Mouse (Mus musculus) spleen, postnatal 14 days (tissue): Measurements from ENCODE around the gene Rangap1.
A peak's percentile ranks its signal among the peaks of the same experiment; 100 is the strongest.
"Not testable (repeated sequence)": the region's sequence is repeated elsewhere in the genome, so short reads cannot be mapped to it uniquely, and the experiment has no call there.

ENCODE experiments used
- DNase-seq, 2 experiments: peaks; one replicate each; pipeline ENCODE4 v3.0.0; 2021 to 2022; ENCODE audit warnings: low spot score in 2 of 2

The Rangap1 gene

DNA sequence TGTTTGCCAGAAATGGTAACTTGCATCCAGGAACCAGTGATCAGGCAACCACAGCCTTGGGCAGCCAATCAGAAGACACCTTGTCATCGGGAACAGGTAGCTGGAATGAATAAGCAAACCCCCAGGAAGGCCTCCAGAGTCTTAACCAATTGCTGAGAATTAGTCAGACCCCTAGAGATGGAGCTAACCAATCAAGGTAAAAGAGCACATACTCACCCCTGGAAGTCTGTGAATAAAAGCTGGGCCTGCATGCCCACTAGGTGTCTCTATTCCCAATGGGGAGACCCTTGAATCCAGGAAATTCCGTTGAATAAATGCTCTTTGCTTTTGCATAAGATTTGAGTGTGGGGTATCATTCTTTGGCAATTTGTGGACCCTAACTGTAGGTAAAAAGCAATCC is 5.4 kb downstream of the Rangap1 start:
- no peak for DNase-seq

DNA sequence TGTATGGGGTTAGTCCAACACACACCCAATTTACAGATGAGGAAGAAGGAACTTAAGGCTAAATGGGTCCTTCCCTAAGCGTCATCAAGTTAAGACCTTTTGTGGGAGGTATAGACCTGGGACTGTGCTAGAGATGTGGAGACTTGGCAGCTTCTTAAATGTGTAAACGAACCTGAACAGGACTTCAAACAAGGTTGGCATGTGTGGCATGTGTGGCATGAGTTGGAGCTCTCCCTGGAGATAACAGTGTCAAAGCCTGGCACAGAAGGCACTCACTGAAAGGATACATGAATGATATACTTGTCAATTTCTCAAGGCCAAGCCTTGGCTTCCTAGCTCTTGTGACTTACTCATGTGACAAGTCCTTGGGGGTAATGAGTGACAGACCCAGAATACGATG is 6.0 kb downstream of the Rangap1 start:
- no peak for DNase-seq

DNA sequence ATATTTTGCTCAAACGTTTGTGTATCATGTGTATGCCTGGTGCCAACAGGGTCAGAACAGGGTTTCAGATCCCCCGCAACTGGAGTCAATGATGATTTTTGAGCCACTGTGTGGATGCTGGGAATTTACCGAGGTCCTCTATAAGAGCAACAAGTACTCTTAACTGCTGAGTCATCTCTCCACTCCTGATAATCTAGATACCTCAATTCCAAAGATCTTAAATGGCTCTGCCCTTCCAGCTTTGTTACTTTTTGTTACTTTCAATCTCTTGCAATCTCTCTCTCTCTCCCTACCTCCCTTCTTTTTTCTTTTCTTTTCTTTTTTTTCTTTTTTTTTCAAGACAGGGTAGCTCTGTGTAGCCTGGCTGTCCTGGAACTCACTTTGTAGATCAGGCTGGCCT is 10.3 kb downstream of the Rangap1 start:
- no peak for DNase-seq

DNA sequence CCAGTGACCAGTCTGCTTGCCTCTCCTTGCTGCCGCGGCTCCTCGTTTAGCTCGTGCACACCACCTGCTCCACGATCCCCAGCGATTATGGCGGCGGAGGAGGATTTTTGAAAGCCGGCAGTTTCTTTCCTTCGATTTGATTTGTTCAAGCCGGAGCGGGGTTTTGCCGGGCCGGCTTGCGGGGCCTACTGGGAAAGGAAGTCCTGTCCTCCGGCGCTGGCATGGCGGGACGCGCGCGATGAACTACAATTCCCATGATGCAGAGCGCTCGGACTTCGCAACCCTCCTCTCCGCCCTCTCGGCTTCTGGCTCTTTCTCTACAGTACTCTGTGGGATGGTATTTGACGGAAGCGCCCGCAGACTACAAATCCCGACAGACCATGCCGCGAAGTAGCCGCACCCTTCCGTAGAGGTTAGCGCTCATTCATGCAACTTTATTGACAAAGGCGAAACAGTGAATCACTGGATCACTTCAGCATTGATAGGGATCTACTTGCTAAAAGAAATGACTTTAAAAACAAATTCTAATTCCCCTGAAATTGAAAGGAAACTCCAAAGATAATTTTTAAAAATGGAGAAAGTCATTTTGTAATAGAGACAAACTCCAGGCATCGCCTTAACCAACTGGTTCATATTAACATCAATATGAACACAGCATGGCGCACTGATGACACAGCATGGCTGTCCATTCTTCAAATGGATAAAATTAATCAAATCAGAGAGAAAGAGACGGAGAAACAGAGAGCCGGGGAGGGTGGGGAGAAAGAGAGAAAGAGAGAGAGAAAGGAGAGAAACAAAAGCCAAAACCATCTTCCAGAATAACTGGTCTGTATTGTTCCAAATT is 15.3 kb downstream of the Rangap1 start:
- DNase-seq = peak; percentile 91 to 96

DNA sequence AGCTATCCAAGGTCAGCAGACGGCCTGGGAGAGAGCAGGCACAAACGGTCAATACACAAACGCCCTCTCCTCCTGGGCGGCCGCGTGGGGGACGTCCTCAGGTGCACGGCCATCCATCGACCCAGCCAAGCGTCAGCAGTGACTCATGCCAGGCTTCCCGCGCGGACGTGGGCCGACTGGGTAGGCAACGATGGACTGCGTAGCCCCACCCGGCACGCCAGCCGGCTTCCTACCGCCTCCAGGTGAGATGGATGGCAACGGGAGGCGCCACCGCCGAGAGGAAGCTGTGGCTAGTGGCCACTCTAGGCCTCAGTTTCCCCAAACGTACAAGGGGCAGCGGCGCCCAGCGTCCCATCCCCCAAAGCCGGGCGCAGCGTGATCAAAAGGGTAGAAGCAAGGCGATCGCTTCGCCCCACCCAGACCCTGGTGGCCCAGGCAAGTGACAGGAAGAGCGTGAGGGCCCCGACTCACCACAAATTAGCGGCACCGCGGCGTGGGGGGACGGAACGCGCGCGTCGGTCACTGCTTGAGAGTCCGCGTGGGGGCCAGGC is 16.0 kb downstream of the Rangap1 start:
- DNase-seq = peak; percentile 21 to 35

DNA sequence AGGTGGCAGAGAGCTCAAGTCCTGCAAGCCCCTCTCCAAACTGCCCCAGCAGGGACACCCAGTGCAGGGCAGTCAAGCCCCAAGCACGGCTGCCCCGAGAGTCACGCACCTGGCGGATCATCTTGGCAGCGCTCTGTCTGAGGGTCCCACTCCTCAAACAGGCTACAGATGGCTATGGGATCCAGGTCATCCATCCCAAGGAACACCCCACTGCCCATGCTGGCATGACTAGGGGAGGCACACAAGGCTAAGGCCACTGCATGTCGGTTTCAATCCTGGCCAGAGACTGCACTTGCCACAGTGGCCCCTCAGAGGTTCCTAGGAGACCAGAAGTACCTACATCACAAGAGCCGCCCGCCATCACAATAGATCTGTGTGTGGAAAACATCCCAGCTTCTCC is 19.4 kb downstream of the Rangap1 start:
- no peak for DNase-seq

DNA sequence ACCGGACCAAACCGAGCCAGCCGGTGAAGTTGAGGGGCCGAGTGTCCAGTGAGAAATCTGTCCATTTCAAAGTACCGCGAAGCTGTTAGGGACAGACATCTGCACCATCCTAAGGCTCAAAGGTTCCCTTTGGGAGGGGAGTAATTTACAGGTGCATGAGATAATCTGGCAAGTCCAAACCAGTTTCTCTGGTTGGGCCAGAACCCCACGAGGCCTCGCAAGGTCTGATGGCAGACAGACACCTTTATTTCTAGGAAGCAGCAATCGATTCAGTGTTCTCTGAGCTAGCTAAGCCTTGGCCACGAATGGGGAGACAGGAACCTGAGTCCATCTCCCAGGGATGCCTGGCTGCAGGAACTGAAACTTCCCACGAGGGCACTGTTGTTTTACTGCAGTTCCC is 21.7 kb downstream of the Rangap1 start:
- DNase-seq = no peak

DNA sequence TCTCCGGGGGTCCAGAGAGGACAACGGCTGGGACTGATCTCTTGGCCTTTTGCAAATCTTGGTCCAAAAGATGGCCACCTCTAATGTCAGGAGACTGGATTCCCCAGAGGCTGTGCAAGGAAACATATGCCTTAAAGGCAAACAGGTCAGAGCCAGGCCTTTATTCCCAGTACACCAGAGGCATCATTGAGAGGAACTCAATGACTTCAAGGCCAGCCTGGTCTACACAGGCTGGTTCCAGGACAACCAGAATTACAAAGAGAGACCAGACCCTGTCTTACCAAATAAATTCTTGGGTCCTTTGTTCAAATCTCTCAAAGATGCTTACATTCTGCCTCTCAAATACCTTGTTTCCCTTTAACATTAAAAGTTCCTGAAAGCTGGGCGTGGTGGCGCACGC is 23.0 kb downstream of the Rangap1 start:
- no peak for DNase-seq

DNA sequence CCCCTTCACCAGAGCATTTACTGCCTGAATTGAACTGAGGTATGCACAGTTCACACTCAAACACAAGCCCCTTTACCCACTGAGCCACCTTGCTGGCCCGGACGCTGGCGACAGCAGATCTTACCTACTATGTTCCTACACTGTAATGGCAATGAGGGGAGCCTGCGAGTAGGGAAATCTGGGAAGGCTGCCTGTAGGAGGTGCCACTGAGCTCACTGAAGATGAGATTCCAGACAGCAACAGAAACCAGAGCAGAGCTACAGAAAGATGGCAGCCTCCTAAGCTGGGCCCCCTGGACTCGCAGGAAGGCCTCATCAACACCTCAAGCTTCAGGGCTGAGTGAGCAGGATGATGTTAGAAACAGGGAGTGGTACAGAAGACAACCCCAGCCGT is 26.2 kb downstream of the Rangap1 start:
- no peak for DNase-seq

DNA sequence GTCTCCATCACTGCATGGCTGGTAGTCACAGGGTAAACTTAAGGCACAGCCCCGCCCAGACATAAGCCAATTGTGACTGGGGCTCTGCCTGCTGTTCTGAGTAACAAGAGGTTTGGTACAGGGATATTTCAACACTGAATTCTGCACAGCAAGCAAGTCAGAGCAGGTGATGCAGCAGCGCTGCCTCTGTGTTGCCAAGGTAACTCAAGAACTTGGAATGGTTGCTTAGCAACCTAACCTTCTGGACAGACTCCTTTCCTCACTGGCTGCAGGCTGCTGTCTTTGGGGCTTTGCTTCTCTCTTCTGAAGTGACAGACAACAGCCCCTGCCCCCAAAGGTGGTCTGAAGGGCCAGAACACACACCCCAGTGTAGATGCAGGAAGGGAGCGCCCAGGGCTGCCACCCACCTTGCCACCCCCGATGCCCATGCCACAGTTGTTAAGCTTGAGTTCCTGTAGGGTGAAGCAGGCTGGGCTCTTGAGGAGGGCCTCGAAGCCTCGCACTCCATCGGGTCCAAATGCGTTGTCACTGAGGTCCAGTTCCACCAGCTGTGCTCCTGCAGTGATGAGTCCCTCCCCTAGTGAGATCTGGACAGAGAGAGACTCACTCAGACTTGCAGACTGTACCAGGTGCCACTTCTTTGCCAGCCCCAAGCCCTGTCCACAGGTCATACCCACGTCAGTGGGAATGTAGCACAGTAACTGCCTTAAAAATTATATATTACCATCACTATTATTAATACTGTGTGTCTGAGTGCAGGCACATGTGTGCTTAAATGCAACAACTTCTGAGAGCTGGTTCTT is 26.8 kb downstream of the Rangap1 start:
- DNase-seq = no peak

DNA sequence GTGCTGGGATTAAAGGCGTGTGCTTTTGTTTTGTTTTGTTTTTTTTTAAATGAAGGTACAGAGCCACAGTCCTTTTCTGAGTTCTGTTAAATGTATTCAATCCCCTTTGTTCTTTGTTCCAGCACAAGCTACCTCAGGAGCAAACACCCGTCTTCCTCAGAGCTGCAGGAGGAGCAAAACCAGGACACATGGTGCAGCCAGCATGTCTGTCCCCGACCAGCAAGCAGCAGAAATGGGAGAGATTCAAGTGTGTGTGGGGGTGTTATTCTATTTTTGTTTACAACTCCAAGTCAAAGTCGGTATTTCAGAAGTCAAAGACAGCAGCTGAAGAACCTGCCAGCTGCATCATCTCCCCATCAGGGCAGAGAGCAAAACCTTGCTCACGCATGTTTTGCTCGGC is 31.6 kb downstream of the Rangap1 start:
- no peak for DNase-seq

DNA sequence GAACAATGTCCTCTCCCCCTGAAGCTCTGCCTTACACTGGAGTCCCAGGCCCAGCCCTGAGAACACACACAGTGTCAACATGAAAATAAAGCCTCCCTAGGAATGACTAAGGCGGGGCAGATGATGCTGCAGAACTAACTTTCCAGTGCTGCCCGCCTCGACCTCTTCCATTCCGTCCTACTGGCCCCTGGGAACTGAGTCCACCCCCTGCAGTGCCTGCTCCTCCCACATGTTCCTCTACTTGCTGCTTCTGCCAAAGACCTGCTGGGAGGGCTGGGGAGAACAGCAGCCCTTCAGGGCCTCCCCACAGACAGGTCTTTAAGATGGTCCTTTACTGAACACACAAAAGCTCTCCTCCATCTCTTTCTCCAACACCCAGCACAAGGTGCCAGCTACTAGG is 34.5 kb downstream of the Rangap1 start:
- no peak for DNase-seq

DNA sequence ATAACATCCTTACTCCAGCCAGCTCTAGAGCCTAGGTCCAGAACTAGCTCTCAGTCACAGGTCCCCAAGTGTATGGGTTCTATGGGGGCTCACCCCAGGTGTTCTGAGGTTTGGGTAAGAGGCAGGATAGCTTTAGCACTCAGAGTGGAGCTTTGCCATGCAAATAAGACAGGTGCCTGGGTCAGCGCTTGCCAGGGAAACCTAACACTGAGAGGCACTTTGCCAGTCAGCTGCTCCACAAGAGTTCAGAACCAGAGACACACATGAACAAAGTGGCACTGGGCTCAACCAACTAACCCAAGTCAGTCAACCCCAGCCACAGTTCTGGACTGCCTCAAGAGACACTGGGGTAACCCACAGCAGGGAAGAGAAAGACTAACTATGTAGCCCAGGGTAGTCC is 35.6 kb downstream of the Rangap1 start:
- no peak for DNase-seq

DNA sequence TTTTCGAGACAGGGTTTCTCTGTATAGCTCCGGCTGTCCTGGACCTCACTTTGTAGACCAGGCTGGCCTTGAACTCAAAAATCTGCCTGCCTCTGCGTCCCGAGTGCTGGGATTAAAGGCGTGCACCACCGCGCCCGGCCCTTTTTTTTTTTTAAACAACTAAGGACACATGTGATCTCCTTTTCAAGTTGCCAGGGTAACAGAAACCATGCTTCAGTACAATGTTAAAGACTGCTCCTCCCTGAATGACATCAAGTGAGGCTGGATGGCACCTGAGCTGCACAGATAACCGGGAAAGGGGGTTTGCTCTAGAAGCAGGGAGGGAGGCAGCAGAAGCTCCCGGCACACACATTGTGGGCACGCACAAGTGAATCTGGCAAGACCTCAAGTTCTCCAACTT is 36.3 kb downstream of the Rangap1 start:
- DNase-seq = no peak

DNA sequence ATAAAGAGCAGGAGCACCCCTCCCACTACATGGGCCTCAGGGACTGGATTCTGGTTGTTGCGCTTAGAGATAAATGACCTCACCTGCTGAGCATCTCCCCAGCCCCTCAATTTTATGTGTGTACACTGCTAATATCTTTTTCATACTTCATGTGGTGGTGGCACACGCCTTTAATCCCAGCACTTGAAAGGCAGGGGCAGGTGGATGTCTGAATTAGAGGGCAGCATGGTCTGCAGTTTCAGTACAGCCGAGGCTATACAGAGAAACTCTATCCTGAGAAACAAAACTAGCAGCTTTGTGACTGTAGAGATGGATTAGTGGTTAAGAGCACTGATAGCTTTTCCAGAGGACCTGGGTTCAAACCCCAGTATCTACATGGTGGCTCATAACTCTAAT is 42.2 kb downstream of the Rangap1 start:
- no peak for DNase-seq

DNA sequence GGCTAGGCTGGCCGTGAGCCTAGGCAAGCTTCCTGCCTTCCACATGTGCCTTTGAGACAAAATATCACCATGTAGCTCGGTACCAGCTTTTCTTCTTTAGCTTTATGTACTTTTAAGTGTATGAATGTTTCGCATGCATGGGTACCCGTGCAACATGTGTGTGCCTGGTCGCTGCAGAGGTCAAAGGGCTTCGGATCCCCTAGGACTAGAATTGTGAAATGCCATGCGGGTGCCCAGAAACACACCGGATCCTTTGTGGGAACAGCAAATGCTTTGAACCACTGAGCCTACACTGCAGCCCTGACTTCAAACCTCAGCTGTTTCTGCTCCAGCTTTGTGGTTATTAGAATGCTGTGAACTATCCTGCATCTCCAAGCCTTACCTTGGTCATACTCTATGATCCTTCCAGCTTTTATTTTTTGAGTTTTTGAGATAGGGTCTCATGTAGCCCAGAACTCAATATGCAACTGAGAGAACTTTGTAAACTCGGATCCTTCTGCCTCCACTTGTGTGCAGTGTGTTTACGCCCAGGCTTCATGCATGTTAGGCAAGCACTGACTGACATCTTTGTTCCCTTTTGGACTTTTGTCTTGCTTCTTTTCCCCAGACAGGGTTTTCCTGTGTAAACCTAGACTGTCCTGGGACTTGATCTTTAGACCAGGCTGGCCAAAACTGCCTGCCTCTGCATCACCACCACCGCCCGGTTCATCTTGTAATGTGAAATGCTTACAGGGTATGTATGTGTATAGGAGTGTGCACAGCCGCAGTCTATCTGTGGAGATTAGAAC is 42.8 kb downstream of the Rangap1 start:
- DNase-seq = no peak

DNA sequence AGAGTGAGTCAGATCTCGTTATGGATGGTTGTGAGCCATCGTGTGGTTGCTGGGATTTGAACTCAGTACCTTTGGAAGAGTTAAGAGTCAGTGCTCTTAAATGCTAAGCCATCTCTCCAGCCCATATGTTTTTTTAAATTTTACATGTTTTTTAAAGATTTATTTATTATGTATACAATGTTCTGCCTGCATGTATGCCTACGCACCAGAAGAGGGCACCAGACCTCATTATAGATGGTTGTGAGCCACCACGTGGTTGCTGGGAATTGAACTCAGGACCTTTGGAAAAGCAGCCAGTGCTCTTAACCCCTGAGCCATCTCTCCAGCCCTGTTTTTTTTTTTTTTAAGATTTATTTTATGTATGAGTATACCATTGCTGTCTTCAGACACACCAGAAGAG is 44.0 kb downstream of the Rangap1 start:
- DNase-seq = not testable (repeated sequence)

DNA sequence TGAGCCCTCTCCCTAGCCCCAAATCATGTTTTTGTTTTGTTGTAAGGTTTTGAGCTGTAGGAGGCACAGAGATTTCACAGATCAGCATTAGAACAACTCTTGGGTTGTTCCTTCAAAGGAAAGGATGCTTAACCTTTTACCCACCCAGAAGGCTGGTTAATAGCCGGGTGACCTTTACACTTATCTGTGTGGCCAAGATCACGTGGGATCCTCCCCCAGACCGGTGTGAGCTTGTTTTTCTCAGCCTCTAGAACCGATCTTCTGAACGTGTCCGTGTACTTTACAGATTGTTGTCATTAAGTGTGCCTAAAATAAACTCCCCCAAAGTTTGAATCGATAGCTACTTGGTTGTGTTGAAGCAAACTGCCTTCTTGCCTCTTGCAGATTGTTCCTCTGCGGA is 44.7 kb downstream of the Rangap1 start:
- no peak for DNase-seq

DNA sequence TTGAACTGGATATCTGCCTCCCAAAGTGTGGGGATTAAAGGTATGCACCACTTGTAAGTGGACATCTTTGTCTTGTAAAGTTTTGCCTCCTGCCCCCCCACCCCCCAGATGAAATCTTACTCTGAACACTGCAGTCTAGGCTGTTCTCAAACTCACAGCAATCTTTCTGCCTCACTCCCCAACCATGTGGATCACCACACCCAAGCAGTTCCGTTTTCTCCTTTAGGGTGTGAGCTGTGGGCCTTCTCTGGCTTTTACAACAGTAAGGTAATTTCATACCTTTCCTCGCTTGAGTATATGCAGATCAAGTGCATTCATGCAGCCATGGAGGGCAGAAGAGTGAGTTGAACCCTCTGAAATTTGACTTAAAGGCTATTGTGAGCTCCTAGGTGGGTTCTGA is 45.2 kb downstream of the Rangap1 start:
- no peak for DNase-seq

DNA sequence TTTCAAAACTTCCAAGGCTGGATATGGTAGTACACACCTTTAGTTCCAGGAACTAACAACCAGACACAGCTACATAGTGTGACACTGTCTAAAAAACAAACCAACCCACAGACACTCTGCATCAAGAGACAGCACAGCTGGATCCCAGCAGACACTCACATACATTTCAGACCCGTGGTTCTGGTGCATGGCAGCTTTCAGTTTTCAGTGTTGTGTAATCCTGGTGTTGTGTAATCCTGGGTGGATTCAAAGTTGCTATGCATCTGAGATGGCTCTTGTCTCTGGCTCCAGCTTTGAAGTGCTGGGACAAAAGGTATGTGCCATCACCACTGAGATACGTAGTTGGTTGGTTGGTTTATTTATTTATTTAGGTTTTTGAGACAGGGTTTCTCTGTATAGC is 46.8 kb downstream of the Rangap1 start:
- no peak for DNase-seq

DNA sequence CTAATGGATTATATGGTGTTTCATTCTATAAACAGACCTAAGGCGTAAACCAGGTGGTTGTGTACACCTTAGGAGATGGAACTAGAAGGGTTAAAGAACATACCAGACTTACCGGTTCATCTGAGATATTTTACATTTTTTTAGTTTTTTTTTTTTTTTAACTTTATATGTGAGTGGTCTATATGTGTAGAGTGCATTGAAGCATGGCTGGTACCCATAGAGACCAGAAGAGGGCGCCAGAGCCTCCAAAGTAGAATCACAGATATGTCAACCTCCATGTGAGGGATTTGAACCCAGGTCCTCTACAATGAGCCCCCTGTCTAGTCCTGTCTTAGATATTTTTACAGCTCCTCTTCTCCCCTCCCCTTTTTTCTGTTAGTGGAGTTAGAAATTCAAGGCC is 47.5 kb downstream of the Rangap1 start:
- DNase-seq = peak in 1 of 2 experiments; percentile 40

DNA sequence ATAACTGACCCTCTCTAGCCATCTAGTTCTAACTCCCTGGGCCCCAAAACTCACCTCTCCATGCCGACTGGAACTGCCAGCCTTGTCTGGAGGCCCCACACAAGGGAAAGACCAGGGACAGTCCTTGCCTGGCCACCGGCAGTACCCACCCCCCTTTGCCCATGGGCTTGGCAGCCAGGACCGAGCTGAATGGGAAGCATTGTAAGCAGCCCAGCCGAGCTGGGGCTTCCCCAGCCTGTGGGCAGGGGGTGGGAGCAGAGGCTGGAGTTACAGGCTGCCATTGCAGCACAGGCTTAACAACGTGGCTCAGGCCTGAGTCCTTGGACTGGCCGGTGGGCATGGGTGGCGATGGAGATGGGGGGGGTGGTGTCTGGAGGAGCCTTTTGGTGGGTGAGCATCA is 48.2 kb downstream of the Rangap1 start, which contains the start of gene Chadl:
Chadl (minus strand) TSS at position 113 of the 400 bp plus-strand sequence.
- no peak for DNase-seq
